Mouse (Mus musculus): ENCODE measurements at regions not wholly inside any gene's neighbourhood (a gene's known extent, or its start where the extent isn't known, plus 50 kb on each side); places are given as distances from the start of the nearest gene placed in this dataset.

DNA sequence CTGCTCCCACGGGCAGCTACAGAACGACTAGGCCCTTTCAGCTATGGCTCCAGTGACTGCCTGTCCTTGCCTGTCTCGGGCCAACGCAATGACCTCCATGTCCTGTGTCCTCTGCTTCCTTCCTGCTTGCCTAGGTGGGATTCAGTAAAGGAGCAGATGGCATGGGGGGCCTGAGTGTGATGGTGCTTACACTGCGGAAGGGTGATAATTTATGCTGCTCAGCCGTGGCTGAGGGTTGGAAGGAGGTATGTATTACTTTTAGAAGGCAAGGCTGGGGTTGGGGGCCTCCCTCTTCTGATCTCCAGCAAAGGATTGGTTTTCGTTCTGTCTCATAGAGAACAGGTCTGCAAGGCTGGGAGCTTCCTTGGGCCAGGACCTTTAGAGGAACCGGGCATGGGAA, 124.6 kb upstream of the Zc3h12a start:
- TF ChIP-seq MAFK (IDR thresholded peaks at IDR 0.05; ENCODE audit: insufficient read depth, low read depth, low read length) (no peak), ZC3H11A (IDR thresholded peaks at IDR 0.05; ENCODE audit: borderline replicate concordance, low read depth, low read length) (no peak), HCFC1 (IDR thresholded peaks at IDR 0.05; ENCODE audit: borderline replicate concordance, insufficient read depth, low read length) (no peak)

Measured in ES-E14 (cell line).